Mouse (Mus musculus): ENCODE results near the gene Phykpl. TPM values are rescaled to one million over a fixed set of nuclear protein-coding genes. Genes with fewer than 3 reads are reported as not detected.
A peak's percentile ranks its signal among the peaks of the same experiment; 100 is the strongest.

The Phykpl gene
- polyA plus RNA-seq, 1 experiment from 2014 or later: 13.3 TPM

- Histone ChIP-seq H3K9me3 (ENCODE audit: control insufficient read depth, low read length) (no peaks in the 10 kb centered on the region), H3K4me2 (replicated peaks; ENCODE audit: low read depth) (peak within 1 kb of the TSS; percentile 82), H3K36me3 (ENCODE audit: control insufficient read depth, insufficient read depth, low read length) (peaks cover 15% of the 10 kb centered on the region), H3K27ac (replicated peaks) (peak within 1 kb of the TSS; percentile 84), H3K4me3 (ENCODE audit: low read depth, low read length) (peak within 1 kb of the TSS; percentile 83), H3K27me3 (ENCODE audit: control insufficient read depth, insufficient read depth, low read length) (no peaks in the 10 kb centered on the region), H3K9ac (ENCODE audit: low read length) (peak within 1 kb of the TSS; percentile 85), H3K4me1 (replicated peaks; ENCODE audit: control insufficient read depth, insufficient read depth) (peaks cover 5% of the 10 kb centered on the region)
- peak; percentile 93 for ATAC-seq (ENCODE audit: low FRiP score, low TSS enrichment)
- peak; percentile 97 for DNase-seq (ENCODE audit: low spot score)
- TF ChIP-seq CTCF (IDR thresholded peaks at IDR 0.05; ENCODE audit: low read depth) (no peak; the same call in 1 of the 2 replicates), EP300 (optimal IDR thresholded peaks at IDR 0.05) (no peak)
- under 1% methylated on average over 51 of the region's 51 CpGs for WGBS
Measured at GRCm38 (mm10) chr11:51619409-51620060, 35.0 kb downstream of the Phykpl start, which contains the start of gene Nhp2. TSS of gene Nhp2 (plus strand) at chr11:51619735.

GRCm38 (mm10) chr11:51620084-51620483 lies 35.5 kb downstream of the Phykpl start:
- peak overlapping the region; percentile 82 for H3K4me2 ChIP-seq (replicated peaks; ENCODE audit: low read depth)
- 0% methylated on average over 11 of the region's 11 CpGs for WGBS
- peak overlapping the region; percentile 84 for H3K27ac ChIP-seq (replicated peaks)
- ATAC-seq (ENCODE audit: low FRiP score, low TSS enrichment) (no peak), DNase-seq (ENCODE audit: low spot score) (no peak)
- H3K4me3 ChIP-seq (ENCODE audit: low read depth, low read length): peak overlapping the region; percentile 83
- H3K27me3 ChIP-seq (ENCODE audit: control insufficient read depth, insufficient read depth, low read length): no peaks in the 10 kb centered on the region
- H3K4me1 ChIP-seq (replicated peaks; ENCODE audit: control insufficient read depth, insufficient read depth): peaks cover 2% of the 10 kb centered on the region; the same call in 1 of the 2 replicates
- no peak for TF ChIP-seq CTCF (IDR thresholded peaks at IDR 0.05; ENCODE audit: low read depth)
- no peak for TF ChIP-seq EP300 (optimal IDR thresholded peaks at IDR 0.05)
- peak overlapping the region; percentile 85 for H3K9ac ChIP-seq (ENCODE audit: low read length)
- peaks cover 20% of the 10 kb centered on the region for H3K36me3 ChIP-seq (ENCODE audit: control insufficient read depth, insufficient read depth, low read length)
- H3K9me3 ChIP-seq (ENCODE audit: control insufficient read depth, low read length): no peaks in the 10 kb centered on the region

GRCm38 (mm10) chr11:51621776-51622175 lies 37.2 kb downstream of the Phykpl start:
- H3K4me3 ChIP-seq (ENCODE audit: low read depth, low read length): no peak overlapping the region
- WGBS: 90% methylated on average over 2 of the region's 2 CpGs
- H3K4me1 ChIP-seq (replicated peaks; ENCODE audit: control insufficient read depth, insufficient read depth): peaks cover 2% of the 10 kb centered on the region; the same call in 1 of the 2 replicates
- DNase-seq (ENCODE audit: low spot score) (no peak), ATAC-seq (ENCODE audit: low FRiP score, low TSS enrichment) (no peak)
- H3K27ac ChIP-seq (replicated peaks): no peak overlapping the region
- no peak overlapping the region for H3K9ac ChIP-seq (ENCODE audit: low read length)
- TF ChIP-seq CTCF (IDR thresholded peaks at IDR 0.05; ENCODE audit: low read depth): no peak
- TF ChIP-seq EP300 (optimal IDR thresholded peaks at IDR 0.05): no peak
- H3K9me3 ChIP-seq (ENCODE audit: control insufficient read depth, low read length): no peaks in the 10 kb centered on the region
- H3K27me3 ChIP-seq (ENCODE audit: control insufficient read depth, insufficient read depth, low read length): no peaks in the 10 kb centered on the region
- no peak overlapping the region for H3K4me2 ChIP-seq (replicated peaks; ENCODE audit: low read depth)
- peaks cover 20% of the 10 kb centered on the region for H3K36me3 ChIP-seq (ENCODE audit: control insufficient read depth, insufficient read depth, low read length)

- 74% methylated on average over 7 of the region's 7 CpGs for WGBS
- TF ChIP-seq CTCF (IDR thresholded peaks at IDR 0.05; ENCODE audit: low read depth) (no peak), EP300 (optimal IDR thresholded peaks at IDR 0.05) (no peak)
- Histone ChIP-seq H3K9ac (ENCODE audit: low read length) (no peak overlapping the region), H3K4me1 (replicated peaks; ENCODE audit: control insufficient read depth, insufficient read depth) (peaks cover 2% of the 10 kb centered on the region; the same call in 1 of the 2 replicates), H3K27ac (replicated peaks) (no peak overlapping the region), H3K4me2 (replicated peaks; ENCODE audit: low read depth) (no peak overlapping the region), H3K4me3 (ENCODE audit: low read depth, low read length) (no peak overlapping the region), H3K9me3 (ENCODE audit: control insufficient read depth, low read length) (no peaks in the 10 kb centered on the region), H3K36me3 (ENCODE audit: control insufficient read depth, insufficient read depth, low read length) (peaks cover 31% of the 10 kb centered on the region), H3K27me3 (ENCODE audit: control insufficient read depth, insufficient read depth, low read length) (no peaks in the 10 kb centered on the region)
- DNase-seq (ENCODE audit: low spot score) (peak; percentile 57), ATAC-seq (ENCODE audit: low FRiP score, low TSS enrichment) (no peak)
Measured at GRCm38 (mm10) chr11:51622971-51623491, 38.5 kb downstream of the Phykpl start.

GRCm38 (mm10) chr11:51625187-51625820 lies 40.7 kb downstream of the Phykpl start:
- Histone ChIP-seq H3K27ac (replicated peaks) (no peak overlapping the region), H3K36me3 (ENCODE audit: control insufficient read depth, insufficient read depth, low read length) (peaks cover 31% of the 10 kb centered on the region), H3K9ac (ENCODE audit: low read length) (no peak overlapping the region), H3K27me3 (ENCODE audit: control insufficient read depth, insufficient read depth, low read length) (no peaks in the 10 kb centered on the region), H3K9me3 (ENCODE audit: control insufficient read depth, low read length) (no peaks in the 10 kb centered on the region), H3K4me1 (replicated peaks; ENCODE audit: control insufficient read depth, insufficient read depth) (peaks cover under 1% of the 10 kb centered on the region; the same call in 1 of the 2 replicates), H3K4me2 (replicated peaks; ENCODE audit: low read depth) (no peak overlapping the region), H3K4me3 (ENCODE audit: low read depth, low read length) (no peak overlapping the region)
- TF ChIP-seq EP300 (optimal IDR thresholded peaks at IDR 0.05) (no peak), CTCF (IDR thresholded peaks at IDR 0.05; ENCODE audit: low read depth) (no peak)
- 77% methylated on average over 5 of the region's 5 CpGs for WGBS
- DNase-seq (ENCODE audit: low spot score): no peak
- ATAC-seq (ENCODE audit: low FRiP score, low TSS enrichment): no peak

GRCm38 (mm10) chr11:51627425-51627824 lies 42.9 kb downstream of the Phykpl start:
- DNase-seq (ENCODE audit: low spot score): no peak
- H3K4me1 ChIP-seq (replicated peaks; ENCODE audit: control insufficient read depth, insufficient read depth): no peaks in the 10 kb centered on the region
- TF ChIP-seq CTCF (IDR thresholded peaks at IDR 0.05; ENCODE audit: low read depth): no peak
- TF ChIP-seq EP300 (optimal IDR thresholded peaks at IDR 0.05): no peak
- no peak for ATAC-seq (ENCODE audit: low FRiP score, low TSS enrichment)
- no peak overlapping the region for H3K9ac ChIP-seq (ENCODE audit: low read length)
- no peak overlapping the region for H3K4me3 ChIP-seq (ENCODE audit: low read depth, low read length)
- H3K27ac ChIP-seq (replicated peaks): no peak overlapping the region
- 92% methylated on average over 9 of the region's 9 CpGs for WGBS
- H3K9me3 ChIP-seq (ENCODE audit: control insufficient read depth, low read length): no peaks in the 10 kb centered on the region
- H3K27me3 ChIP-seq (ENCODE audit: control insufficient read depth, insufficient read depth, low read length): no peaks in the 10 kb centered on the region
- H3K36me3 ChIP-seq (ENCODE audit: control insufficient read depth, insufficient read depth, low read length): peaks cover 30% of the 10 kb centered on the region
- H3K4me2 ChIP-seq (replicated peaks; ENCODE audit: low read depth): no peak overlapping the region

All from stomach, postnatal 0 days (tissue).